Mouse (Mus musculus) Patski (cell line): ENCODE results near the gene Paxbp1. TPM values are rescaled to one million over a fixed set of nuclear protein-coding genes. Genes with fewer than 3 reads are reported as not detected.
A peak's percentile ranks its signal among the peaks of the same experiment; 100 is the strongest.

ENCODE experiments used
- ATAC-seq: fragments of 100-300 bp; one replicate; pipeline ENCODE4 v1.8.0; 2021
- CTCF ChIA-PET: fragments of 350-600 bp; sonication (Branson Sonifier 250); formaldehyde crosslinking; loops from one replicate; lab custom pipeline; 2022; ENCODE audit warnings: inconsistent platforms; lab: Charles Lee
- POLR2A ChIA-PET: fragments of 350-600 bp; sonication (Branson Sonifier 250); formaldehyde crosslinking; loops from one replicate; lab custom pipeline; 2022; ENCODE audit warnings: antibody characterized with exemption, inconsistent platforms; lab: Charles Lee
- DNase-seq: peaks from one replicate; pipeline ENCODE4 v3.0.0-alpha.2; 2011; ENCODE audit warnings: low read depth, low spot score
- H3K27me3 ChIP-seq: fragments of 371-371 bp; one replicate; pipeline ENCODE4 v1.5.1; 2021
- CTCF ChIP-seq: fragments of 100-300 bp; IDR thresholded peaks from one replicate; pipeline ENCODE4 v1.5.1; 2021
- in situ Hi-C: fragments of 300-500 bp; cut with MboI; formaldehyde crosslinking; loops from 3 replicates; pipeline ENCODE4 v1.11.1; 2018; ENCODE audit warnings: low pct_unique_long_range_greater_than_20kb, mixed read lengths
- polyA plus RNA-seq: library from polyadenylated mRNA; unstranded; gene quantifications from one replicate; pipeline ENCODE4 v1.2.3, GENCODE M21; 2021

Gene Paxbp1
- polyA plus RNA-seq, 1 experiment from 2014 or later: 47.9 TPM

DNA sequence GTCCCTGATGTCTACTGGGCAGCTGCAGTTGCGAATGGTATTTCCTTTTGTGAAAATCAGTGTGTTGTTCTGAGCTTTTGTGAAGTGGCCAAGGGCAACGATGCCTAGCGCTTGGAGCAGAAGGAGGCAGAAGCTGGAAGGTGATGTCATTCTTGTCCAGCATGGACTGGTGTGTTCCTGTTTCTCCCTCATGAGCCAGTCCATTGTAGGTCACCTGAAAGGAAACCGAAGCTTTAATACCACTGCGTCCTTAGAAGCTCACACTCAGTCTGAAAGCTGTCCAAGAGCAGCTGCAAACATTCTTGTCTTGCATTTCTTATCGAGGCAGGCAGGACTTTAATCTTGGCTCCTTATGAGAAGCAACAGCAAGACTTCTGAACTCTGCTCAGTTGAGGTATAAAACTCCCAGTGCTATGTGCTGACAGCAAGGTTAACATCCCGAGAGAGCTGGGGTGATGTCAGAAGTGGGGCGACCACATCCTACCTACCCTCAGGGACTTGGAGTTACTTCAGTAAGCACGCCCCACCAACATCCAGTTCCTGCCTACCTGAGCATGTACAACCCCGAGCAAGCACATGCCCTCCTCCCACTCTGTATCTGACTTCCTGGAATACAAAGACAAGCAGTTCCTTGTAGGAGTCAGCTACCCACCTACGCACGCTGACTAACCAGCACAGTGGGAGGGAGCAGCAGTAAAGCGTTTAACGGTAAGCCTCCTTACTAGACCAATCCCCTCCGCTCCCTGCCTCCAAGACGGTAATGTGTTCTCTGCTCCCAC lies 11.9 kb upstream of the Paxbp1 start:
- ChIA-PET POLR2A (no interaction called here), CTCF (interaction anchor here (1.1 kb wide), 2 partner anchors 10 to 33 kb away, joined by 3 to 6 read pairs; no protein-coding TSS in a partner anchor)
- ATAC-seq (peak; percentile 54), DNase-seq (no peak)
- peaks cover 23% of the 10 kb centered on the region for H3K27me3 ChIP-seq
- no peak for TF ChIP-seq CTCF
- in situ Hi-C loops: no loop called here

DNA sequence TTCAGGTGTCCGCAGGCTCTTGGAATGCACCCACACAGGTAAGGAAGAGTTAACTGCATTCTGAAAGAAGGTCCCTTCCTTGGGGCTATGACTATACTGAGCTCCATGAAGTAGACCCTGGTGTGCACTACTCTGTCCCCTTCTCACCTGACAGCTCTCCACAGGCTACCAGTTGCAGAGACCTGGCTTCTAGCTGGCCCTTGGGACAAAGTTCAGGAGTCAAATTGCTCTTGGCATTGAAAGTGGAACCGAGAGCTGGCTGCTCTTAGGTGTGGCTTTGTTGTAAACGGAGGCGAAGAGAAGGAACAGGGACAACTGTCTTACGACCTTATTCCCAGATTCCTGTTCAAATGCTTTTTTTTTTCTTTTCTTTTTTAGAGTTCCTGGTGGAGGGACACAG lies 10.8 kb upstream of the Paxbp1 start:
- H3K27me3 ChIP-seq: peaks cover 27% of the 10 kb centered on the region
- POLR2A ChIA-PET: no interaction called here
- DNase-seq (no peak), ATAC-seq (no peak)
- CTCF ChIA-PET: no interaction called here
- in situ Hi-C loops: no loop called here
- TF ChIP-seq CTCF: no peak

GRCm38 (mm10) chr16:91053599-91053998 lies 9.3 kb upstream of the Paxbp1 start:
- ATAC-seq: no peak
- in situ Hi-C loops: no loop called here
- no peak for TF ChIP-seq CTCF
- DNase-seq: no peak
- peaks cover 27% of the 10 kb centered on the region for H3K27me3 ChIP-seq
- ChIA-PET CTCF (no interaction called here), POLR2A (interaction anchor here (1.0 kb wide), 1 partner anchor 9 kb away, joined by 3 read pairs; the partner anchor contains the start of gene Paxbp1)

GRCm38 (mm10) chr16:91045511-91045910 lies 1.2 kb upstream of the Paxbp1 start:
- H3K27me3 ChIP-seq: peaks cover 4% of the 10 kb centered on the region
- TF ChIP-seq CTCF: no peak
- in situ Hi-C loops: no loop called here
- CTCF ChIA-PET: no interaction called here
- ATAC-seq (no peak), DNase-seq (no peak)
- POLR2A ChIA-PET: no interaction called here

DNA sequence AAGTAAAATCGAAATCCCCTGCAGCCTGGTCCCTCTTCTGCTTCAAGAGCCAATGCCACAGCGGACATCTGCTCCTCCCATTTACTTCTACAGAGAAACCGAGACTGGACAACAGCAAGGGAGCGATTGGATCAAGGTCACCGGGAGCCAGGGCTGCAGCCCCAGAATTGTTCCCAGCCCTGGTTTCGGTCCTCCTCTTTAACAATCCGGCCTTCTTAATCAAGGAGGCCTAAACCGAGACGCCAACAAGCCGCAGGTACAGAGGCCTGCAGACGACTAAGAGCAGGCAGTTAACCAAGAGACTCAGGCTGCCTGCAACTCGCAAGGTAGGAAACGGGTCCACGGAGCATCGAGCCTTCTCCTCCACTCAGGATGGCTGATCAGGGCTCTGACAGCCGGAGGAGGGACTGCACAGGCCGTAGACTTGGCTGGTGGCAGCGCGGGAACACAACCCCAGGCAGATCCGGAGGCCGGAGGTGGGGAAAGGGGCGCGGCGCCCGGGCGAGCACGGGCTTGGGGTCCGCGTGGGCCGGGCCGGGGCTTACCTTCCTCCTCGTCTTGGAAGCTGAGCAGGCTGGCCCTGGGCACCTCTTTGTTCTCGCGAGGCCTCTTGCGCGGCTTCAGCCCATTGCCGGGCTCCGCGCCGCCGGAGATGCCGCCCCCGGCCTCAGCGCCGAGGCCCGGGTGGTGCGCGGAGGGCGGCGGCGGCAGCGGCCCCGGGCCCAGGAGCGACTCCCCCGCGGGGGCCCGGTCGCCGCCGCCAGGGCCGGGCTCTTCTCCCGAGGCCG lies 688 bp downstream of the Paxbp1 start:
- in situ Hi-C loops: no loop called here
- TF ChIP-seq CTCF: no peak
- ChIA-PET POLR2A (no interaction called here), CTCF (interaction anchor here (0.6 to 1.3 kb wide), 5 partner anchors 10 to 109 kb away, joined by 3 to 4 read pairs (median 3); partner anchors contain the start of gene Cfap298)
- ATAC-seq: peak; percentile 73
- DNase-seq: no peak
- H3K27me3 ChIP-seq: peaks cover 4% of the 10 kb centered on the region

DNA sequence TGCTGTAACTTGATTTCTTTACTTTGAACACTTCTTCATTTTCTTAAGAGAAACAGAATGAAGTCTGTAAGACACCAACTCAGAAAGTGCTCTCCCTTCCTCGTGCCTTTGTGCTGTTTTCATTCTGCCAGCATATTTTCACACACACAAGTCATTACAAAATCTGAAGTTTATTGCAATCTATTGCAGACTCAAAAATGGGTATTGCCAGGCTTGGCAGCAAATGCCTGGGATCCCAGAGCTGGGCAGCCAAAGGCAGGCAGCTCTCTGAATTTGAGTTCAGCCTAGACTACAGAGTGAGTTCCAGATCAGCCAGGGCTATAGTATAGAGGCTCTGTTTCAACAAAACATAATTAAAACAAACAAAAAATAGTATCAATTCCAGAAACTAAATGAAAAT lies 1.7 kb downstream of the Paxbp1 start:
- no peak for DNase-seq
- TF ChIP-seq CTCF: no peak
- in situ Hi-C loops: no loop called here
- peaks cover 4% of the 10 kb centered on the region for H3K27me3 ChIP-seq
- POLR2A ChIA-PET: no interaction called here
- CTCF ChIA-PET: interaction anchor here (1.4 kb wide), 1 partner anchor 29 kb away, joined by 3 read pairs; no protein-coding TSS in a partner anchor
- ATAC-seq: no peak

GRCm38 (mm10) chr16:91035866-91036265 lies 8.5 kb downstream of the Paxbp1 start:
- in situ Hi-C loops: no loop called here
- CTCF ChIA-PET: interaction anchor here (0.8 kb wide), 1 partner anchor 10 kb away, joined by 3 read pairs; no protein-coding TSS in a partner anchor
- DNase-seq (no peak), ATAC-seq (no peak)
- TF ChIP-seq CTCF: no peak
- POLR2A ChIA-PET: no interaction called here
- H3K27me3 ChIP-seq: no peaks in the 10 kb centered on the region

DNA sequence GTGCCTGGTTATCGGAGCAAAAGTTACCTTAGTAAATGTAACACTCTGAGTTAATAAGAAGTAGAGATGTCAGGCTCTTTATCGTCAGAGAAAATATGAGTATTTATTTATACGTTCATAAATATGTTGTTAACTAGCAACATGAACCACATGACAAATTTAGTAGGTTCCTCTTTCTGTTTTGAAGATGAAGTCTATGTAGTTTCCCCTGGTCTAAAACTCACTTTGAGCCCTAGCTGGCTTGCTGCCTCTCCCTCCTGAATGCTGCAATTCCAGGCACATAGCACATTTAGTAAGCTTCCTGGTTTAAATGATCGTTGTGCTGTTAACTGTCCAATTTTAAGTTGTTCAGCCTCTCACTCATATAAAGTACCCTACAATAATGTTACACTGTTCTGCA lies 13.6 kb downstream of the Paxbp1 start:
- CTCF ChIA-PET: no interaction called here
- no peak for TF ChIP-seq CTCF
- ATAC-seq (no peak), DNase-seq (no peak)
- no peaks in the 10 kb centered on the region for H3K27me3 ChIP-seq
- in situ Hi-C loops: no loop called here
- POLR2A ChIA-PET: no interaction called here

- no peak for TF ChIP-seq CTCF
- no peaks in the 10 kb centered on the region for H3K27me3 ChIP-seq
- in situ Hi-C loops: no loop called here
- DNase-seq (no peak), ATAC-seq (no peak)
- CTCF ChIA-PET: no interaction called here
- POLR2A ChIA-PET: no interaction called here
These were observed 14.4 kb downstream of the Paxbp1 start for GRCm38 (mm10) chr16:91029901-91030300.

GRCm38 (mm10) chr16:91029161-91029743 lies 15.1 kb downstream of the Paxbp1 start:
- in situ Hi-C loops: no loop called here
- no peak for ATAC-seq
- POLR2A ChIA-PET: interaction anchor here (0.9 kb wide), 1 partner anchor 18 kb away, joined by 4 read pairs; the partner anchor contains the start of gene Synj1

More at GRCm38 (mm10) chr16:91029161-91029743, 15.1 kb downstream of the Paxbp1 start:
- H3K27me3 ChIP-seq: no peaks in the 10 kb centered on the region
- no peak for TF ChIP-seq CTCF
- CTCF ChIA-PET: no interaction called here
- DNase-seq: no peak
